Mouse (Mus musculus) left cerebral cortex, postnatal 36 days (tissue): ENCODE measurements around the gene Tada1. TPM values are rescaled to one million over a fixed set of nuclear protein-coding genes. Genes with fewer than 3 reads are reported as not detected.

Source experiments
- DNase-seq, 2 experiments: peaks; one replicate each; pipeline ENCODE4 v3.0.0; 2021 to 2022; ENCODE audit warnings: low spot score in 2 of 2, mixed read lengths in 1 of 2
- intact Hi-C: fragments of 180-260 bp; cut with DNase I; formaldehyde crosslinking; loops from one replicate; pipeline ENCODE4 v1.15.1; 2025
- total RNA-seq, 2 experiments: library from RNA; stranded (reverse); gene quantifications; 2 replicates each; pipeline ENCODE4 v1.2.3; 2021

The Tada1 gene
- total RNA-seq, result 10 to 100 TPM; 30.6 to 36.6 TPM

- intact Hi-C loops, result loop anchor here (5.0 kb wide), 1 partner anchor 377 kb away; the partner anchor contains the start of gene Pou2f1
- peak; percentile 93 to 96 for DNase-seq
Measured at GRCm38 (mm10) chr1:166379013-166379629, at the start of gene Tada1. Gene Tada1 (plus strand): TSS chr1:166379097.

GRCm38 (mm10) chr1:166330752-166331151 is 48.1 kb upstream of the Tada1 start:
- peak in 1 of 2 experiments; percentile 42 for DNase-seq
- intact Hi-C loops, result no loop called here

GRCm38 (mm10) chr1:166339110-166339509 is 39.8 kb upstream of the Tada1 start:
- DNase-seq, result no peak
- intact Hi-C loops, result no loop called here

GRCm38 (mm10) chr1:166342060-166342459 is 36.8 kb upstream of the Tada1 start:
- no peak for DNase-seq

GRCm38 (mm10) chr1:166342539-166342938 is 36.4 kb upstream of the Tada1 start:
- intact Hi-C loops, result no loop called here
- no peak for DNase-seq

More at GRCm38 (mm10) chr1:166342060-166342459, 36.8 kb upstream of the Tada1 start:
- intact Hi-C loops, result no loop called here

GRCm38 (mm10) chr1:166343586-166343985 is 35.3 kb upstream of the Tada1 start:
- no peak for DNase-seq
- intact Hi-C loops, result no loop called here

GRCm38 (mm10) chr1:166344300-166345077 is 34.4 kb upstream of the Tada1 start:
- intact Hi-C loops, result no loop called here
- DNase-seq, result no peak

- DNase-seq, result no peak
- intact Hi-C loops, result no loop called here
Measured at GRCm38 (mm10) chr1:166345602-166346001, 33.3 kb upstream of the Tada1 start.

- no peak for DNase-seq
- intact Hi-C loops, result no loop called here
Measured at GRCm38 (mm10) chr1:166346906-166347305, 32.0 kb upstream of the Tada1 start.

- intact Hi-C loops, result no loop called here
- no peak for DNase-seq
Measured at GRCm38 (mm10) chr1:166349341-166349740, 29.6 kb upstream of the Tada1 start.

- no peak for DNase-seq
- intact Hi-C loops, result no loop called here
Measured at GRCm38 (mm10) chr1:166349751-166350150, 29.1 kb upstream of the Tada1 start.

- intact Hi-C loops, result loop anchor here (2.0 to 10.0 kb wide), 2 partner anchors 200 to 586 kb away; no protein-coding TSS in a partner anchor
- peak; percentile 87 for DNase-seq
Measured at GRCm38 (mm10) chr1:166360157-166360855, 18.6 kb upstream of the Tada1 start.

- intact Hi-C loops, result loop anchor here (2.0 to 10.0 kb wide), 2 partner anchors 200 to 586 kb away; no protein-coding TSS in a partner anchor
- DNase-seq, result no peak
Measured at GRCm38 (mm10) chr1:166360896-166361295, 18.0 kb upstream of the Tada1 start.

GRCm38 (mm10) chr1:166361842-166362241 is 17.1 kb upstream of the Tada1 start:
- intact Hi-C loops, result loop anchor here (2.0 to 10.0 kb wide), 2 partner anchors 201 to 587 kb away; no protein-coding TSS in a partner anchor
- DNase-seq, result no peak

GRCm38 (mm10) chr1:166362659-166363058 is 16.2 kb upstream of the Tada1 start:
- intact Hi-C loops, result loop anchor here (10.0 kb wide), 1 partner anchor 588 kb away; no protein-coding TSS in a partner anchor
- no peak for DNase-seq

GRCm38 (mm10) chr1:166363122-166363521 is 15.8 kb upstream of the Tada1 start:
- DNase-seq, result no peak
- intact Hi-C loops, result loop anchor here (10.0 kb wide), 1 partner anchor 588 kb away; no protein-coding TSS in a partner anchor

GRCm38 (mm10) chr1:166377171-166377570 is 1.7 kb upstream of the Tada1 start:
- DNase-seq, result no peak
- intact Hi-C loops, result loop anchor here (5.0 kb wide), 1 partner anchor 375 kb away; the partner anchor contains the start of gene Pou2f1

GRCm38 (mm10) chr1:166378431-166379012 is 375 bp upstream of the Tada1 start:
- intact Hi-C loops, result loop anchor here (5.0 kb wide), 1 partner anchor 376 kb away; the partner anchor contains the start of gene Pou2f1
- DNase-seq, result no peak

GRCm38 (mm10) chr1:166379630-166380231 is 834 bp downstream of the Tada1 start:
- peak; percentile 61 to 70 for DNase-seq
- intact Hi-C loops, result loop anchor here (5.0 kb wide), 1 partner anchor 377 kb away; the partner anchor contains the start of gene Pou2f1
